Mouse (Mus musculus): ENCODE data around the gene Ttc39a. TPM values are rescaled to one million over a fixed set of nuclear protein-coding genes. Genes with fewer than 3 reads are reported as not detected.

Gene Ttc39a
- polyA plus RNA-seq, 1 experiment from 2014 or later: 4.9 TPM

Other genes with a start within 250 kb of the Ttc39a start
- 79.1 and 79.4 TPM in 2 replicates for gene Osbpl9, start 204.4 kb upstream of the Ttc39a start, polyA plus RNA-seq (2015; fragmentation: Nextera tagmentation; extraction: Ambion mirVana)
- gene Calr4, start 172.1 kb upstream of the Ttc39a start, polyA plus RNA-seq (2015; fragmentation: Nextera tagmentation; extraction: Ambion mirVana): 1.3 and 1.7 TPM in 2 replicates
- gene Eps15, start 126.4 kb upstream of the Ttc39a start, polyA plus RNA-seq (2015; fragmentation: Nextera tagmentation; extraction: Ambion mirVana): 64.7 and 68.8 TPM in 2 replicates
- gene Rnf11, start 78.1 kb downstream of the Ttc39a start, polyA plus RNA-seq (2015; fragmentation: Nextera tagmentation; extraction: Ambion mirVana): 58.1 and 67.8 TPM in 2 replicates
- not detected in 2 replicates for gene 4930522H14Rik, start 124.7 kb downstream of the Ttc39a start, polyA plus RNA-seq (2015; fragmentation: Nextera tagmentation; extraction: Ambion mirVana)

All from neural tube, embryonic 15.5 days (tissue).